Mouse (Mus musculus) olfactory bulb, adult 2 months (tissue): ENCODE measurements around the gene Sh2d1b2.

Source experiments
- CTCF ChIP-seq: fragments of 200-500 bp; IDR thresholded peaks from 2 replicates; pipeline ENCODE4 v1.5.1; 2012; ENCODE audit warnings: low read depth, mild to moderate bottlenecking, low read length, moderate library complexity; ENCODE audit not compliant: insufficient read depth
- POLR2A ChIP-seq: fragments of 200-500 bp; IDR thresholded peaks from 2 replicates; pipeline ENCODE4 v1.6.1; 2012; ENCODE audit warnings: mild to moderate bottlenecking, low read depth, low read length, moderate library complexity; ENCODE audit not compliant: insufficient read depth

- TF ChIP-seq CTCF (no peak), POLR2A (no peak)
These were observed 46.0 kb upstream of the Sh2d1b2 start for GRCm38 (mm10) chr1:170186531-170186930.
